Mouse (Mus musculus) embryonic facial prominence, embryonic 15.5 days (tissue): ENCODE results near the gene Pp2d1. TPM values are rescaled to one million over a fixed set of nuclear protein-coding genes. Genes with fewer than 3 reads are reported as not detected.
"Not testable (repeated sequence)": the region's sequence is repeated elsewhere in the genome, so short reads cannot be mapped to it uniquely, and the experiment has no call there.

Experiments used
- ATAC-seq: fragments of 200-750 bp; cut with Nextera tagmentation; 2 replicates; pipeline ENCODE4 v1.8.0; 2017; ENCODE audit warnings: low read depth, moderate TSS enrichment; ENCODE audit not compliant: insufficient number of reproducible peaks, low FRiP score, low TSS enrichment
- H3K27ac ChIP-seq: fragments of 300-500 bp; sonication (generic); replicated peaks from 2 replicates; pipeline ENCODE4 v1.5.1; 2015; ENCODE audit warnings: mild to moderate bottlenecking, inconsistent platforms
- H3K27me3 ChIP-seq: fragments of 300-500 bp; sonication (generic); 2 replicates; pipeline ENCODE4 v1.6.1; 2015; ENCODE audit warnings: inconsistent platforms
- H3K36me3 ChIP-seq: fragments of 300-500 bp; sonication (generic); 2 replicates; pipeline ENCODE4 v1.6.1; 2015; ENCODE audit warnings: mild to moderate bottlenecking, inconsistent platforms
- H3K4me1 ChIP-seq: fragments of 300-500 bp; sonication (generic); 2 replicates; pipeline ENCODE4 v1.6.1; 2015; ENCODE audit warnings: inconsistent platforms
- H3K4me2 ChIP-seq: fragments of 300-500 bp; sonication (generic); replicated peaks from 2 replicates; pipeline ENCODE4 v1.6.1; 2015; ENCODE audit warnings: mild to moderate bottlenecking, inconsistent platforms
- H3K4me3 ChIP-seq: fragments of 300-500 bp; sonication (generic); replicated peaks from 2 replicates; pipeline ENCODE4 v1.5.1; 2015; ENCODE audit warnings: mild to moderate bottlenecking, inconsistent platforms
- H3K9ac ChIP-seq: fragments of 300-500 bp; sonication (generic); 2 replicates; pipeline ENCODE4 v1.6.1; 2015; ENCODE audit warnings: inconsistent platforms
- H3K9me3 ChIP-seq: fragments of 300-500 bp; sonication (generic); replicated peaks from 2 replicates; pipeline ENCODE4 v1.6.1; 2016; ENCODE audit warnings: inconsistent platforms
- WGBS: fragments of 180-500 bp; shearing (Covaris S2); methylation state at CpG from one replicate; pipeline ENCODE4 v1.1.7; 2015; 5-methylcytosine and 5-hydroxymethylcytosine counted together
- polyA plus RNA-seq: library from polyadenylated mRNA; unstranded; fragments of >200 nt; fragmentation: Nextera tagmentation; extraction: Ambion mirVana; gene quantifications from 2 replicates; pipeline ENCODE4 v1.2.1, GENCODE M21; 2015

The Pp2d1 gene
- polyA plus RNA-seq: 0.18 and 0.43 TPM in 2 replicates

- H3K27ac ChIP-seq, ATAC-seq, H3K9ac ChIP-seq, H3K9me3 ChIP-seq, H3K36me3 ChIP-seq, H3K4me2 ChIP-seq, H3K27me3 ChIP-seq, H3K4me1 ChIP-seq, H3K4me3 ChIP-seq: not testable (repeated sequence)
- WGBS: 79% methylated on average over 2 of the region's 2 CpGs
Measured at GRCm38 (mm10) chr17:53539351-53539750, at the start of gene Pp2d1. Pp2d1 (minus strand) TSS chr17:53539451.

DNA sequence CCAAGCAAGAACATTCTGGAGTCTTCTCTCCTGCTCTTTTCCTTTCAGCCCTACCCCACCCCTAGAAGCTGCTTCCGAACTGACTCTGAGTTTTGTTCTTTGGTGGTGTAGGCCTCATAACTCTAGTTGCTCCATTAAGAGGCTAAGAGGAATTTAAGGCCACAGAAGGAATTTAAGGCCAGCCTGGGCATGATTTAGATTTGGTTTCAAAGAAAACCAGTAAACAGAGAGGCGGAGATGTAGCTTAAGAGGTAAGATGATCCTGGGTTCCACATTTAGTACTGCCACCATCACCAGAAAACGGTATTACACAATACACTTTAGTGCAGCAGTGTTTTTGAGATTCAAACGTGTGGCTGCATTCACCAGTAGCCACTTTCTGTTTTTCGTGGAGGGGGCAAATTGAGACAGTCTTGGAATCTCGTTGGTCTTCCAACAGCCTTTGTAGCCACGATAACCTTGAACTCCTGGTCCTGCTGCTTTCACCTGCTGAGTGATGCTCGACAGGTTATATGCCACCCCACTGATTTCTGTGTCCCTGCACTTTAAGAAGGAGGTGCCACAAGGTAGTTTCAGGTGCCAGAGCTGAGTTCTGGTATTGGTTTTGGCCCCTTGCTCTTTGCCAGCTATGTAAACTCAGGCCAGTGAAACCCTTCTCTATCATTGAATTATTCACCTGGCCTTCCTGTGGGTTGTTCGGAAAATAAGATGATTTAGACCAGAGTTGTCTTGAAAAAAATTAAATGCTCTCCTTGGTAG, 49.0 kb upstream of the Pp2d1 start:
- Histone ChIP-seq H3K27me3 (no peaks in the 10 kb centered on the region), H3K27ac (peak overlapping the region; percentile 67), H3K4me1 (peaks cover 10% of the 10 kb centered on the region), H3K9ac (no peak overlapping the region), H3K4me2 (no peak overlapping the region), H3K4me3 (no peak overlapping the region), H3K9me3 (no peaks in the 10 kb centered on the region), H3K36me3 (no peaks in the 10 kb centered on the region)
- WGBS: 65% methylated on average over 9 of the region's 9 CpGs
- ATAC-seq: no peak

DNA sequence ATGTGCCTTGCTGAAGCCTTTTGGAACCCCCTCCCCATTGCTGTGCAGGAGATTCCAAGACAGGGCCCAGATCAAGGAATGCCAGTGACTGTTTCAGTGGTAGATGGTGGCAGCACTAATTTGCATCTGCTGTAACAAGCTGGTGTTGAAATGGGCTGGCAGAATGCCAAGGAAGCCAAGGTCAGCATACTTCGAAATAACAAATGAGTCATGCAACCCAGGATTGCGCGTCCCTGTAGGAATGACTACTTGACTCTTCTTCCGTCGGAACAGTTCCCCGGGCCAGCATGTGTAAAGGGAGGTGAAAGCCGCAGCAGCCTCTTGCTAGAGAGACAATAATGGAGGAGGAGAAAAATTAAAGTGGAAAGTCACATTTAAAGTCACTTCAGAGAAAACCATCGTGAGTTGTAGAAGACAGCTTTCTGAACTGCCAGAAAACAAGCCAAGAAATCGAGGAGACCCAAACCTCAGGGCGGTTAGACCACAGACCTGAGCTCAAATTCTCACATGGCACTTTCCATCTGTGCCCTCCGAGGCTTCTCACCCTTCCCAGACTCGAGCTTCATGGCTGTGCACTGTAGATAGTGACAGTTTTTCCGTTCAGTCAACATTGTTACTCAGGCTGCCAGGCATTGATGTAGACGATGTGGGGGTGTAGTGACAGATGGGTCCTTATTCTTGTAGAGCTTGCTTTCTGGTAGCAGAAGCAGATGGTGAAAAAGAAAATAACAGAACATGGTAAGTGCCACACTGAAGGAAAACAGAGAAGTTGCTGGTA, 48.0 kb upstream of the Pp2d1 start:
- Histone ChIP-seq H3K9ac (no peak overlapping the region), H3K36me3 (no peaks in the 10 kb centered on the region), H3K9me3 (no peaks in the 10 kb centered on the region), H3K4me3 (no peak overlapping the region), H3K4me2 (no peak overlapping the region), H3K27ac (peak overlapping the region; percentile 67), H3K27me3 (no peaks in the 10 kb centered on the region), H3K4me1 (peaks cover 10% of the 10 kb centered on the region)
- WGBS: 34% methylated on average over 14 of the region's 14 CpGs
- ATAC-seq: peak; percentile 64

DNA sequence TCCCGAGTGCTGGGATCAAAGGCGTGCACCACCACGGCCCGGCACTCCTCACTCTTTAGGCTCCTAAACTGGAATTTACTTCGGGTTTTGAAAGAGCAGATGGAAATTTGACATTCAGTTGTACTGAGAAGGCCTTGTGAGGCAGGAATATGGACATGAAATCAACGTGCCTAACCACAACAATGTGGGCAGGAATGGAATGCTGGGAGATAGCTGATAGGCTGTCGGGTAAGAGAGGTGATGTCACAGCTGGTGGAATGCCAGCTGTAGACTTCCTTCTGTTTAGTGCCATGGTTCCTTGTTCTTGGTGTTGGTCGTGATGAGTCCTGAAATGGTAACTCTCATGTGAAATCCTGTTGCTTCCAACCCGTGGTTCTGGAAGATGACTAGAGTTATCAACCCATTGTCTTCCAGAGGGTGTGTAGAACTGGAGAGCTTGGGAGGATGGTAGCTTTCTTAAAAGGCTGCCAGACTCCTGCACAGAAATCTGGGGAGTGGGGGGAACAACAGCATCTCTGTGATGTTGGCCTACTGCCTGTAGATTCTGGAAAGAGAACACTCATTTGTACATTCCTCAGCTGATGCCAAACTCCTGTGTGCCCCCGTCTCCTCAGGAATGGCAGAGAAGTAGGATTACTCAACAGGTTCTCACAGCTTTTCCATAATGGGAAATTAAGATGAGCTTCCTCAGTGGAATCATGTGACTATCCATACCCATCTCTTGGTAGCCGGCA, 44.8 kb upstream of the Pp2d1 start:
- H3K9ac ChIP-seq: no peak overlapping the region
- no peaks in the 10 kb centered on the region for H3K9me3 ChIP-seq
- no peak overlapping the region for H3K4me3 ChIP-seq
- 78% methylated on average over 11 of the region's 11 CpGs for WGBS
- no peak overlapping the region for H3K27ac ChIP-seq
- no peaks in the 10 kb centered on the region for H3K36me3 ChIP-seq
- no peaks in the 10 kb centered on the region for H3K27me3 ChIP-seq
- H3K4me1 ChIP-seq: peaks cover 11% of the 10 kb centered on the region
- H3K4me2 ChIP-seq: no peak overlapping the region
- no peak for ATAC-seq

DNA sequence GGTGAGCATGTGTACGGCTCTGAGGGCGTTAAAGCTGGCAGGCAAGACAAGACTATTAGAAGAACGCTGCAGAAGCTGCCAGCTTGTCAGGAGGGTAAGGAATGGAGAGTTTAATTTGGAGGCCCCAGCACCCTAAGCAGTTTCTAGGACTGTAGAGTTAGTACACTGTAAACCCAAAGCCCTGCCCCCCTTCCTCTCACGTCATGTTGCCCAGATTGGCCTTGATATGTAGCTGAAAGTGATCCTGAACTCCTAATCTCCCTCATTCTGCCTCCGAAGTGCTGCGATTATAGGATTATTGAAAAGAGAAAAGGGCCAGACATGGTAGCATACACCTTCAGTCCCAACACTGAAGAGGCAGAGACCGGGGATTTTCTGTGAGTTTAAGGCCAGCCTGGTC, 43.6 kb upstream of the Pp2d1 start:
- Histone ChIP-seq H3K9me3 (no peaks in the 10 kb centered on the region), H3K36me3 (no peaks in the 10 kb centered on the region), H3K4me3 (no peak overlapping the region), H3K27me3 (no peaks in the 10 kb centered on the region), H3K4me1 (peaks cover 15% of the 10 kb centered on the region), H3K9ac (no peak overlapping the region), H3K27ac (no peak overlapping the region), H3K4me2 (no peak overlapping the region)
- WGBS: 78% methylated on average over 7 of the region's 7 CpGs
- no peak for ATAC-seq

DNA sequence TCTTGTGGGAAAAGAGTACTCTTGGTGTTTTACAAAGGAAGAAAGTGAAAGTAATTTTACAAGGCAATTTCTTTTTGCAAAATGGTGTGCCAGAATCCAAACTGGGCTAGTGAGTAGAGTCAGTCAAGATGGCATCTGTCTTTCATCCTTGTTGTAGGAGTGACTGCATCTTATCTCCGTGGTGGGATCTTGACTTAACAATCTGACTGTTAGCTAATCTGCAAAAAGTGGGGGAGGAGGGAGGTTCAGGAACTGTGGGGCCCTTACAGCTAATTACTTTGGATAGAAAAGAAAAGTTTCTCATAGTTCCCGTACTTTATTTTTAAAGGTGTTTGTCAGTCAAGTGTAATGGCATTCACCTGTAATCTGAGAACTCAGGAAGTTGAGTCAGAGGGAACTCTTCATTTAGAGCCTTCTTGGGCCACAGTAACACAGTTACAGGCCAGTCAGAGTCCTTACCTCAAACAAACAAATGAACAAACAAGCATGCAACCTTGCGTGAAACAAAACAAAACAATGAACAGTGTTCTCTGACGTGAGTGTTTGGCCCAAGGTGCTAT, 42.9 kb upstream of the Pp2d1 start:
- no peak overlapping the region for H3K4me3 ChIP-seq
- H3K9me3 ChIP-seq: no peaks in the 10 kb centered on the region
- ATAC-seq: no peak
- peaks cover 10% of the 10 kb centered on the region; the same call in 1 of the 2 replicates for H3K4me1 ChIP-seq
- no peak overlapping the region for H3K9ac ChIP-seq
- no peaks in the 10 kb centered on the region for H3K27me3 ChIP-seq
- H3K27ac ChIP-seq: no peak overlapping the region
- H3K36me3 ChIP-seq: no peaks in the 10 kb centered on the region
- 44% methylated on average over 4 of the region's 4 CpGs for WGBS
- no peak overlapping the region for H3K4me2 ChIP-seq

- H3K4me2 ChIP-seq: no peak overlapping the region
- no peak overlapping the region for H3K4me3 ChIP-seq
- no peak for ATAC-seq
Measured at GRCm38 (mm10) chr17:53580237-53580636, 41.0 kb upstream of the Pp2d1 start.

GRCm38 (mm10) chr17:53579612-53580011, 40.4 kb upstream of the Pp2d1 start:
- Histone ChIP-seq H3K9me3 (no peaks in the 10 kb centered on the region), H3K9ac (no peak overlapping the region), H3K27ac (no peak overlapping the region), H3K4me1 (0 out of 2 replicates have a peak, but pooled peaks cover 5% of the 10 kb centered on the region), H3K4me2 (no peak overlapping the region), H3K36me3 (no peaks in the 10 kb centered on the region), H3K4me3 (no peak overlapping the region), H3K27me3 (no peaks in the 10 kb centered on the region)
- WGBS: 53% methylated on average over 4 of the region's 4 CpGs
- ATAC-seq: no peak

More at GRCm38 (mm10) chr17:53580237-53580636, 41.0 kb upstream of the Pp2d1 start:
- Histone ChIP-seq H3K9ac (no peak overlapping the region), H3K27me3 (no peaks in the 10 kb centered on the region), H3K36me3 (no peaks in the 10 kb centered on the region), H3K9me3 (no peaks in the 10 kb centered on the region), H3K27ac (no peak overlapping the region), H3K4me1 (0 out of 2 replicates have a peak, but pooled peaks cover 5% of the 10 kb centered on the region)
- 80% methylated on average over 3 of the region's 3 CpGs for WGBS

- H3K4me3 ChIP-seq: no peak overlapping the region
Measured at GRCm38 (mm10) chr17:53578776-53579175, 39.5 kb upstream of the Pp2d1 start.

GRCm38 (mm10) chr17:53578249-53578648, 39.0 kb upstream of the Pp2d1 start:
- 74% methylated on average over 6 of the region's 6 CpGs for WGBS
- H3K36me3 ChIP-seq: no peaks in the 10 kb centered on the region
- no peak overlapping the region for H3K9ac ChIP-seq
- no peak overlapping the region for H3K27ac ChIP-seq
- H3K4me1 ChIP-seq: peaks cover 5% of the 10 kb centered on the region; the same call in 1 of the 2 replicates
- no peaks in the 10 kb centered on the region for H3K27me3 ChIP-seq
- H3K9me3 ChIP-seq: no peaks in the 10 kb centered on the region
- no peak overlapping the region for H3K4me3 ChIP-seq
- ATAC-seq: no peak
- no peak overlapping the region for H3K4me2 ChIP-seq

More at GRCm38 (mm10) chr17:53578776-53579175, 39.5 kb upstream of the Pp2d1 start:
- no peak for ATAC-seq
- Histone ChIP-seq H3K36me3 (no peaks in the 10 kb centered on the region), H3K4me1 (peaks cover 5% of the 10 kb centered on the region; the same call in 1 of the 2 replicates), H3K4me2 (no peak overlapping the region), H3K27ac (no peak overlapping the region), H3K27me3 (no peaks in the 10 kb centered on the region), H3K9ac (no peak overlapping the region), H3K9me3 (no peaks in the 10 kb centered on the region)
- 73% methylated on average over 9 of the region's 9 CpGs for WGBS

GRCm38 (mm10) chr17:53577754-53578153, 38.5 kb upstream of the Pp2d1 start:
- no peaks in the 10 kb centered on the region for H3K36me3 ChIP-seq
- no peaks in the 10 kb centered on the region for H3K27me3 ChIP-seq
- H3K9me3 ChIP-seq: no peaks in the 10 kb centered on the region
- no peak overlapping the region for H3K4me2 ChIP-seq
- H3K4me1 ChIP-seq: peaks cover 5% of the 10 kb centered on the region; the same call in 1 of the 2 replicates
- no peak overlapping the region for H3K27ac ChIP-seq
- no peak overlapping the region for H3K4me3 ChIP-seq
- H3K9ac ChIP-seq: no peak overlapping the region
- 71% methylated on average over 5 of the region's 5 CpGs for WGBS
- no peak for ATAC-seq
